Mouse (Mus musculus) left cerebral cortex, postnatal 25 days (tissue): ENCODE results near the gene Crispld2. TPM values are rescaled to one million over a fixed set of nuclear protein-coding genes. Genes with fewer than 3 reads are reported as not detected.

Source experiments
- DNase-seq, 2 experiments: peaks; one replicate each; pipeline ENCODE4 v3.0.0; 2022; ENCODE audit warnings: low spot score in 2 of 2, mixed read lengths in 1 of 2
- intact Hi-C: fragments of 180-260 bp; cut with DNase I; formaldehyde crosslinking; loops from one replicate; pipeline ENCODE4 v1.15.1; 2025
- total RNA-seq, 2 experiments: library from RNA; stranded (reverse); gene quantifications; 2 replicates each; pipeline ENCODE4 v1.2.3; 2021

Crispld2 gene
- total RNA-seq, 2 experiments from 2014 or later: 2.1 to 2.5 TPM

DNA sequence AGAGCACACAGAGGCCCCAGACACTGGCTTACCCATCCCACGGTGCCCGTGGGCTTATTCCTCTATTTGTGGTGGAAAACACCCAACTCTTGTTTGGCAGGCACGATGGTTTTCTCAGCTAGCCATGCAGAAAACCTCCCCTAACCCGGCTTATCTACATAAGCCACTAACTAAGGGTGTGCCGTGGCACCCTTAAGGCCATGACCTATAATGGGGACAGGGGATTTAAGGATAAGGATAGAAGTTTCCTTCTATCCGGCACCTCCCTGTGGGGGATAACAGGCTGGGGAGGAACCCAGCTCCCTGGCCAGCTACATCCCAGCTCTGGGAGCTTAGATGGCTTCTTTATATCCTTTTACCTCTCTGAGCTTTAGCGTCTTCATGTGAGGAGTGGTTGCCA lies 28.1 kb downstream of the Crispld2 start:
- no peak for DNase-seq
- intact Hi-C loops: no loop called here

DNA sequence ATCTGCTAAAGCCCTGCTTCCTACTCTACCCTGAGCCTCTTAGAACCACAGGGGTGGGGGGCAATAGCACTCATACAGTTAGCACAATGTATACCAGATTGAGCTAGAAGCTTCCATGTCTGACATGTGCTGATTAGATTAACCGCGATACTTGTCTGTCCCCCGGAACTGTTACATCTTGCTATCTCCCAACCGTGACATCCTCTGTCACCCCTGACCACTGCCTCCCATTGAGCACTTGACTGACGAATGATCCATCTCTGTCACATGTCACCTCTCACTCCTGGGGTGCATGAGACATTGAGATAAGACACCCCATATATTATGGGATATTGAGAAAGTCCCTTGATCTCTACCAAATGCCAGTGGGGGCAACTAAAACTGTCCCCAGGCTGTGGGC lies 34.0 kb downstream of the Crispld2 start:
- DNase-seq: no peak
- intact Hi-C loops: no loop called here

DNA sequence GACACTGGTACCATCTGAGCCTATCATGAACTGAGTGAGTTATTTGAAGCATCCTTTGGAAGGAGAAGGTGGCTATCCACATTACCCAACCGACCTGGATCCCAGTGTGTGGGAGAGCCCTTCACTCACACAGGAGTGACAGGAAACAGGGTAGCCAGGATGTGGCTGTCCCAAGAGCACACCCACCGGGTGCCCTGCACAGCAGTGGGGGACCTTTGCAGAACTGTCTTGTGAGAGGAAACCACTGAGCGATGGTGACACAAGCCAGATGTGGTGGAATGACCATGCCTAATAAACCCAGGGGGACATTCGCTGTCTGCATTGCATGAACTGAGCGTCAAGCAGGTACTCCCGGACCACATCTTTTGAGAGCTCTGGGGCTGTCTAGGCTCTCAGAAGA lies 34.8 kb downstream of the Crispld2 start:
- DNase-seq: no peak
- intact Hi-C loops: no loop called here

DNA sequence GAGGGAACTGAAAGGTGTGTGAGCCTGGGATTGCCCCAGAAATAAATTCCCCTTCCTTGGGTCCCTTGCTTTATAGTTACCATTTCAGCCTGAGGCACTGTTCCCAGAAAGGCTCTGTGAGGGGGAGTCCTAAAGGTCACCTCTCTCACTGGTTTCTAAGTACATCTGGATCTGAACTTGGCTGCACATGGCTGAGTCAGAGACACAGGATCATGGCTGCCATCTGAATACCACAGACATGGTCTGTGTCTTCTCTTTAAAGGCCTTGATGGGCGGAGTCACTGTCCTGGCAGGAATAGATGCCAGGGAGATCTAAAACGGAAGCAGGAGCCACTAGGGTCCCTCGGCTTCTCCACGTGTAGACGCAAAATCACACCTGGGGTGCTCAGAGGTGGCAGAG lies 38.2 kb downstream of the Crispld2 start:
- DNase-seq: no peak
- intact Hi-C loops: no loop called here

DNA sequence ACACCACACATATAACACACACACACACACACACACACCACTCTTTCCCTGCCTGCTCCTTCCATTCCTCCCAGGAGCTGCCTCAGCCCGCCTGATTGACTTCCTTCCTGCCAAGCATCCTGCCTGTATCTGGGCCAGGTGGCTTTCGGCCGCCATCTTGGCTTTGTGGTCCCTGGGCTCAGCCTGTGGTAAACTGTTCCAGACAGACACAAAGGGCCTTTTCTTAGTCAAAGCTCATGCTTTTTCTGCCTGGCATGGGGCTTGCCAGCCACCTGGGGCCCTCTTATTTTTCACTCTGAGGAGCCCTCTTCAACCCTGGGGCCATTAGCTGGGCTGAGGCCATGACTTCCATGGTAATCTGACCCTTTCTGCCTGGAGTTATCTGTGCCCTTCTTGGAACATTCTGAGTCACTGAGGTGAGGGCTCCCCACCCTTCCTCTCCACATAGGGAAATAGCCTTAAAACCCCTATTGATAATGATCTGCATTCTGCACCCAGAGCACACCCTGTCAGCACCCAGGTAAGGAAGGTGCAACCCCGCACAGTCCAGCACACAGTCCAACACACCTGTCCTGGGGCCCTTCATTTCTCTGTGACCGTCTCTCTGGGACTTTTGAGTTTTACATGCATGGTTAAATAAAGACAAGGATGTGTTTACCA lies 40.4 kb downstream of the Crispld2 start:
- DNase-seq: no peak
- intact Hi-C loops: no loop called here

DNA sequence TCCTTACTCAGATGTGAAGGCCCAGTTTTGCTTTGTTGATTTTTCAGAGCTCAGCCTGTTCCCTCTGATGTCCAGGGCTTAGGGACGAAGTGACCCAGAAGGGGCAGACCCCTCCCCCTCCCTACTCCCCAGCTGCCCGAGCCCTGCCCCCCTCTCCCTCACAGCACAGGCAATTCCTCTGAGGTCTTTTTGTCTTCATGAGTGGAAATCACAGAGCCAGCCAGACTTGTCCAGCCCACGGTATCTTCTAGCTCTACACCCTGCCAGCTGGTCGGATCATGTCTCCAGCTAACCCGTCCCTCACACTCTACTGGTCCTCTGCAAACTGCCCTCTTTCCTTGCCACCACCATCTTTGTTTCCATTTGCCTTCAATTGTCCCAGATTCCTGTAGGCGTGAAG lies 42.2 kb downstream of the Crispld2 start:
- intact Hi-C loops: no loop called here

DNA sequence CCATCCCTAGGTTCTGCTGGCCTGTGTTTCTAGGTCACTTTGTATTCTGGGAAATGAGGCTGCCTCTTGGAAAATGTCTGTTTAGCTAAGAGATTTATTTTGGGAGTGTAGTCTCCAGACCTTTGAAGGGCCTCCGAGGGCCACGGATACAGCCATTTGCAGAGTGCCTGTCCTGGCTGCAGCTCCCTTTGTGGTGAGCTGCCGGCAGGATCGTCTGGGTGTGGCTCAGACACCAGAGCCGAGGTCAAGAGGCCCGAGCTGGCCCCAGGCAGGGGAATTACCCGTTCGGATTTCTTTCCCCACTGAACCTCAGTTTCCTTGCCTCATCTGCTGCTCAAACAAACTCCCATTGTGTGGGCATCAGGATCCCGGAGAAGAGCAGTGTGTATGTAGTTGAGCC lies 43.9 kb downstream of the Crispld2 start:
- intact Hi-C loops: no loop called here
- DNase-seq: no peak

More for the DNA sequence above, 42.2 kb downstream of the Crispld2 start:
- peak in 1 of 2 experiments; percentile 39 for DNase-seq

DNA sequence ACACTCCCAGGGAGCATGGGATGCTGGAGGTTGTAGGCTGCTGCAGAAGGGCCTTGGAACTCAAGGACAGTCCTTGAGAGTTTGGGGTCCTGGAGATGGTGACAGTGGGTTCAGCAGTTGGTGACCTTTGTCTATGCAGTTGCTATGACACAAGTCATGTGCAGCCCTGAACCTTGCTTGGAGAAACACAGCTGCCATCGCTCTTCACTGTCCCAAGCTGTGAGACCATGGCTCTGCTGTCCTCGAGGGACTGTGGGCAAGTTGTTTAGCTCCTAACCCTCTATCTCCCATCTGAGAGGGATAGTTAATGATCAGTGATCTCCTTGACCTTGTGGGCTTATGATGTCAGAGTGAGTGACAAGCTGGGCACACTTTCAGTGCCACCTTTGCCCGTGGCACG lies 44.3 kb downstream of the Crispld2 start:
- intact Hi-C loops: no loop called here
- DNase-seq: no peak

DNA sequence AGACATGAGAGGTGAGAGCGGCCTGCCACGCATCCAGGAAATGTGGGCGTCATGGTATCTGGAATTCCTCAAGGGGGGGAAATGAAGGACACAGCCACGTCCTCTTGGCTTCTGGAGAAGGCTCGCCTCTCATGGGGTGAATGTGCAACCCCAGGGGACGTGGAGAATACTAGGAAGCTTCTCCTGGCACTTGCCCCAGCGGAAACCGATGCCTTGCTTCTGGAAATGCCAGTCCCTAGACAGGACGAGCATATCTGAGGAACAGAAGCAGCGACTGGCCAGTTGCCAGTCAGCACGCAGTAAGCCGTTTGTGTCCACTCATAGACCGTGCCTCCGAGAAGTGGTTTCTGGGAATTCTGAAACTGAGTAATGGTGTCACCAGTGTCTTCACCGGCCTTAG lies 45.0 kb downstream of the Crispld2 start:
- intact Hi-C loops: no loop called here
- no peak for DNase-seq

DNA sequence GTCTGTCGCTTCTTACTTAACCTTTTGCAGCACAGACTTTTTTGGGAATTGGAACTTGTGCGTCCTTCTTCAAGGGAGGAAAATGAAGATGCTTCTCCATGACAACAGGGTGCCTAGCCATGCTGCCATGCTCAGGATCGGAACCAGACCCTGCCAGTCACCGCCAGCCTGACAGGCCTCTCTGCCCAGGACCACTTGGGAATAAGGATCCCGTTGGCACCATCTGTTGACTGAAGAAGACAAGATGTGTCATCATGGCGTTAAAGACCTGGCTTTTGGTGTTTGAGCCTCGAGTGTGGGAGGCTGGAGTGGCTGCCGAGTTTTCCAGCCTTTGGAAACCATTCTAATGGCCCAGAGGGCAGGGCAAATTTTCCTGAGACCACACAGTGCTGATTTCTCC lies 45.4 kb downstream of the Crispld2 start:
- intact Hi-C loops: no loop called here

DNA sequence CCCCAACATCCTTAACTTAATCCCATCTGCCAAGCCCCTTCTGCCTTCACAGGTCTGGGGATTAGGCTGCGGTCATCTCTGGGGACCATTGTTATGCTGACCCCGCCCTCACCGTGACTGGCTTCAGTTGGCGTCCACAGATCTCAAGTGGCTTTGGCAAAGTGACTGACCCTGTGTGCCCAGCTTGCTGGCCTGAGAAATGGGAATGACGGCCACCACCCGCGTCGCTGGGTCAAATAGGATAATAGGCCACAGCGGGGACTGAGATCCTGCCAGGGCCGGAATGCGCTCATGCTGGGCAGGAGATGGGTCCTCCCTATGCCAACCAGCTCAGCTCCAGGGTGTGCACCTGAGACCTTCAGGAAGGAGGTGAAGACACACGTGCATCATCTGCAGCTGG lies 46.5 kb downstream of the Crispld2 start:
- DNase-seq: no peak
- intact Hi-C loops: no loop called here

More for the DNA sequence above, 45.4 kb downstream of the Crispld2 start:
- no peak for DNase-seq

DNA sequence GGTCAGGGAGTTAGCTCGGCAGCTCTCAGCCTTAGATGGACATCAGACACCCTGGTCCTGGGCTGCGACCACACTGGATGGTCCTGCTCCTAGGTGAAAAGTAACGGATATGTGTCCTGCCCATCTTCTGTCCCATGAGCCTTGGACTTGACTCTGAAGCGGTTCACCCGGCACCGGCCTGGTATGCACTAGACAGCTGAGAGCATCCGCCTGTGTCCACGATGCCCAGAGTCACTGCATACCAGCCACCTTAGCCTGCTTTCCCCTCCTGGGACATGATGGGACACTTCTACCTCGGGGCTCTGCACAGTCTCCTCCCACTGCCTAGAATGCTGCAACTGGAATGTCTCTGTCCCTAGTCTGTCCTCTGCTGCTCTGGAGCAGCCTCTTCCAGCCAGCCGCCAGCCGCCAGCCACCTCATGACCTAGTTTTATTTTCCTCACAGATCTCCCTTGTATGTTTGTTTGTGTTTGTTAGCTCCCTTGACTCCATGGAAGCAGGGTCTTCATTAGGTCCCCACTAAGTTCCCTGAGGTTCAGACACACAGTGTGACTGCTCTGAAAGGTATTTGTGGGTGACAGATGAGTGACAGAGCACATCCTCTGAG lies 47.2 kb downstream of the Crispld2 start:
- DNase-seq: no peak
- intact Hi-C loops: no loop called here

DNA sequence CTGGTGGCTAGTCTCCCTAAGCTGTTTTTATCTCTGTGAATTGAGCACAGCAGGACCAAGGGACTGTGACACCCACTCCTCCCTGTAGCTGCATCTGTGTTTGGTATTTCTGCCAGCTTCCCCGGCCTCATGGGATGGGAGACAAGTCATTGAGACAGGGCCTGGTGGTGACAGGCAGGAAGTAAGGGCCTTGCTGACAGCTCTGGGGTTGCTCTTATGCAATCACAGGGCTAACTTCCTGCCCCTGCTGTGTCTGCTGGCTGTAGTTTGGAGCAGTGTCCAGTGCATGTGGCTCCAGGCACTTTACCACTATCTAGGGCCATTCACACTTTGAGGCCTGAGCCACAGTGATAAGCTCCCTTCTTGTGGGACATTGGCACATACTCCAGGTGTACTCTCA lies 48.6 kb downstream of the Crispld2 start:
- DNase-seq: peak; percentile 32 to 71
- intact Hi-C loops: no loop called here

DNA sequence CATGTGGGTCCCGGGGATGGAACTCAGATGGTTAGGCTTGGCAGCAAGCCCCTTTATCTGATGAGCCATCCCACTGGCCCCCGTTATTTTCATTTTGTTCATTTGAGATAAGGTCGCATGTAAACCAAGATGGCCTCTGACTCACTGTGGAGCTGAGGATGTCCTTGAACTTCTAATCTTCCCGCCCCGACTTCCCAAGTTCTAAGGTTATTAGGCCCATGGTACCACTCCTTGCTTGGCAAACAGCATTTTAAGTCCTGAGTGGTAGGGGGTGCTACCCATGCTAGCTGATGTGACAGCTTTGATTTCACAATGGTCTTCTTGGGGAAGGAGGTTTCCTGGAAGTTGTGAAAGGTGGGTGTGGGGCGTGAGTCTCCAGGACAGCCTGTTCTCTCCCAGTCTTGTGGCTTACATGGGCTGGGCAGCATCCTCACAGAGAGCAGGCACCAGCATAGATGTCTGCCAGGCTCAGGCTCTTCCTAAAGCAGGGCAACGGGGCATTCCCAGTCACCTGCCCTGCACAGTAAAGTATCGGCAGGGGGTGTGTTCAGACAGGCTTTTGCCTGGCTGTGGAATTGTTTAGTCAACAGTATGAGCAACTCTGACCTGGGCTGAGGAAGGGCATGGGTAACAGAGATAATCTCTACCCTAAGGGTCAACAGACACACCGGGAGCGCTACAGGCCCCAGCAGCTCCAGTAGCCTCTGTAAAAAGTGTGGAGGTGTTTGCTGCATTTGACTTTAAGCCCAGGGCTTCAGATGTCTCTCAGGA lies 50.5 kb downstream of the Crispld2 start:
- no peak for DNase-seq
- intact Hi-C loops: no loop called here

DNA sequence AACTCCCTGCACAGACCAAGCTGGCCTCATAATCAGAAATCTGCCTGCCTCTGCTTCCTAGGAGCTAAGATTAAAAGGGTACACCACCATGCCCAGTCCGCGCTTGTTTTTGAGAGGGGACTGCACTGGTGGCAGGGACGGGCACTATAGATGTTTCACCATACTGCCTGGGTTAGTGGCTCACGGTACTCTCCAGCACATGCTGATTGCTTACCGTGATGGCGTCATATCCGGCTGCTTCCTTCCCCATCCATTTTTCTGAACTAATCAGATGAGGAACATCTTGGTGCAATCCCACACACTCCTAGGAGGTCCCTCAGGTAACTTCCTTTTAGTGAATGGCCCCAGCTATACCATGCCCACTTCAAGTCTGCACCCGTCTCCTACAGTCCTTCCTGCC lies 52.7 kb downstream of the Crispld2 start:
- DNase-seq: no peak
- intact Hi-C loops: no loop called here

DNA sequence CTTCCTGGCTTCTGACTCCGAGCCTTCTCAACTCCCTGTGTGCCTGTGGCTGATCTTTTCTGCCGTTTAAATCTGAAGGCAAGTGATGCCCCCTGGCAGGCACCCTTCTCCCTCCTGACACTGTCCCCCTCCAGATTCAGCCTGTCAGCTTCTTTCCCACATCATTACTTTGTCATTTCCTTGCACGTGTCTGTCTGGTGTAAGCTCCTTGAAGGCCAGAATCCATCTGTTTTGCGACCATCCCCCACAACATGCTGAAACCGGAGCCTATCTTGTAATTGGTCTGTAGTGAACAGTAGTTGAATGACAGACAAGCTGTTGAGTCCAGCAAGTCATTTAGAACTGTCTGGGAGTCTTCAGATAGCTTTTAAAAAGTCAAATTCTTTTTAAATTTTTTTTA lies 53.2 kb downstream of the Crispld2 start:
- intact Hi-C loops: no loop called here
- no peak for DNase-seq

DNA sequence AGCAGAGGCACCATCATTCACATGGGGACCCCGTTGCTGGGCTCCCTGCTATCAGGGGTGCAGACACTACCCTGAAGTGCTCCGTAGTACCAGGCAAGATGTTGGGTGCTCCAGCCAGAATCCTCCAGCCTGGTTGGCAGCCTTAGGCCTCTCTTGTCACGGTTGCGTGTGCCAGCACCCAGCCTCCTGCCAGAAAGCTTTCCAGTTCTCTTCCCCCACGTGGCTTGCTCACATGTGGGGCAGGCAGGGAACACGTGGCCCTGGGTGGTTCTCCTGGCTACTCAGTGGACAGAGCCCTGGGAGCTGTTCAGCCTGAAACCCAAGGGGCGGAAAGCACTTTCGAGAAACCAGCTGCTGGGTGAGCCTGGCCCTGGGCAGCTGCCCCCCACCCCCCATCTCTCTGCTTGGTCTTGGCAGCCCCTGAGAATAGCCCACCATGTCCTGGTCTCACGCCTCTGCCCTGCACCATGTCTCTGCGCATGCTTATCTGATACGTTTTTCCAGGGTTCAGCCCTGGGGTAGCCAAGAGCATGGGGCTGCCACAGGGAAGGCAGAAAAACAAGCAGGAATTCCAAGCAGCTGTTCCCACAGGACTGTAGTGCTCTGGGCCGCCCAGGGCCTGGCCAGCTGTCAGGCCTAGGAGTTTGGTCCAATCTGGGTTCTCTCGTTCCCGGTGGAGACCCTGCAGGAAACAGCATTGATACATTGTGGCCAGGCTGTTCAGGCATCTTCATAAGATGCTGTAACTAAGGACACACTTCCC lies 54.2 kb downstream of the Crispld2 start:
- peak; percentile 82 to 95 for DNase-seq
- intact Hi-C loops: no loop called here

DNA sequence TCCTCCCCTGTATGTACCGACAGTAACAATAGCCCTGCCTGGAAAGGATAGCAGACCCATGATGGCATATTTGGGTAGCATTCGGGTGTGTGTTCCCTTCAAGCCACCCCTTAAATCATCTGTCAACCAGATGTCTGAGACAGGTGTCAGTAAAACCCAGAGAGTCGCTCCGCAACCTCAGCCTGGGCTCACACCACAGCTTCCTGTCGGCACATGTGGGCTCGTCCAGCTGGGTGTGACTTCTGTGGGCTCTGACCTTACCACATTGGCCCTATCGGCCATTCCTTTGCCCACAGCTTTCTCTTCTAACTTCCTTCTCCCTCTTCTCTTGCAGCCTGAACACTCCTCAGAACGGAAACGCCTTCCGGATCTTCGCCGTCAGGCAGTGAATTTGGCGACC lies 57.7 kb downstream of the Crispld2 start:
- DNase-seq: no peak
- intact Hi-C loops: no loop called here

DNA sequence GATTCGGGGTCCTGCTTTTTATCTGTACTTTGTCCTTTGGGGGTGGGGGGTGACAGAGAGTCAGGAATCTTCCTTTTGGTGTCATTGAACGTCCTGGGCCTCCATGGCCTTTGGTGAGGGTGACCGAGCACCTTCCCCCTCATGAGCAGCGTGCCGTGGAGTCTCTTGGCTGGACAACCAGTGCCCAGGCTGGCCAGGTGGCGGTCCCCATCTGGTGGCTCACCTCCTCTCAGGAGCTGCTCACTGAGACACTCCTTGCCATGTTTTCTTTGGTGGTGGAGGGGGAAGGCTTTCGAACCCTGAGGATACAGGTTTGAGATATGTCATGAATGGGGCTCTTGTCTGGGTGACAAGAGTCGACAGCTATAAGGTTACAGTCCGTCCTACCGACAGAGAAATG lies 58.1 kb downstream of the Crispld2 start:
- intact Hi-C loops: no loop called here
- DNase-seq: no peak

DNA sequence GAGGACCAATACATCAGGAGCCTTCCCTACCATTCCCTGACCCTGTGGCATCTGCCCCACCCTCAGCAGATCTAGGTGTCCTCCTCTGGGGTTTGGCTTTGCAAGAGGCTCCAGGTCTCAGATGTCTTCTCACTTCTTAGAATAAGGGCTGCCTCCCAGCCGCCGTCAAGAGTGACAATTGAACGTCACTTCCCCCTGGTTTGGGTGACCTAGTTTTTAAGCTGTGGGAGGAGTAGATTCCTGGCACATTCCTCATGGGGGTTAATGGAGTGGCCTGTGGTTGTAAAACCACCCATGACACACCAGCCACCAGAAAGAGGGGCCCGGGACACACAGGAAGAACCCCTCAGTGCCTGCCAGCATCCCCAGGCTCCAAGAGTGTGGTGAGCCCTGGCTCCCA lies 58.8 kb downstream of the Crispld2 start:
- DNase-seq: no peak

More for the DNA sequence above, 58.8 kb downstream of the Crispld2 start:
- intact Hi-C loops: no loop called here
